Comparison of ENCODE assay signal across 15 mouse cellular contexts in the genomic region with DNA sequence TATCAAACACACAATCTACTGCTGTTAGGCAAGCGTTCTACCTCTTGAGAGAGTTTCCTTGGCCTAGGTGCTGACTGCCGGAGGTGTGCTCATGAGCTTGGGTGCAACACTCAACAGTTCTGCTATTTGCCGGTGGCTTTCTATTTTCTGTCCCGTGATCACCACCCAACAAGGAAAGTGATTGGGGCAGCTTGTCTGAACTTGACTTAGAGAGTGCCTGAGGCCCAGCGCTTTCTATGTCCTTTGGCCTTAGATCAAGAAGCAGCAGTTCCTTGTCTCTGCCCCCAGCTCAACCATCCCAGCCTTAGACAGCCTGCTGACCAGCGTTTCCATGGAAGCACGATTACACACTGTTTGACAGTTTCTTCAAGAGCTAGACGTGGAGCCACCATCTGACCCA.
"Had no signal": no experiment of that assay in that cellular context is flagged by ENCODE, and none has a peak within 500 bp of the region (broad histone marks: within the 10 kb centered on the region; RNA-seq: fewer than 3 reads in every experiment).

No protein-coding gene starts in this region.

- H3K4me2 ChIP-seq: liver, embryonic 13.5 days; midbrain, embryonic 12.5 days; midbrain, embryonic 15.5 days; neural tube, embryonic 13.5 days; stomach, embryonic 15.5 days had no signal

- H3K4me1 ChIP-seq: midbrain, embryonic 12.5 days; neural tube, embryonic 13.5 days; stomach, embryonic 15.5 days had no signal

- H3K4me3 ChIP-seq: liver, embryonic 13.5 days; midbrain, embryonic 12.5 days; midbrain, embryonic 15.5 days; myocyte; neural tube, embryonic 13.5 days; stomach, embryonic 15.5 days had no signal

- H3K9me3 ChIP-seq: liver, embryonic 13.5 days; midbrain, embryonic 12.5 days; midbrain, embryonic 15.5 days; neural tube, embryonic 13.5 days; stomach, embryonic 15.5 days had no signal

- DNase-seq: kidney, adult 18-20 months; kidney, adult 9 months; kidney, postnatal 14 days; kidney, postnatal 4 days; liver, embryonic 13.5 days; lung, adult 2 months; lung, postnatal 14 days; lung, postnatal 4 days; retina, postnatal 1 day; thymus, postnatal 25 days had no signal

- H3K27ac ChIP-seq: liver, embryonic 13.5 days; midbrain, embryonic 12.5 days; midbrain, embryonic 15.5 days; neural tube, embryonic 13.5 days; stomach, embryonic 15.5 days had no signal

- H3K36me3 ChIP-seq: liver, embryonic 13.5 days; midbrain, embryonic 12.5 days; midbrain, embryonic 15.5 days; neural tube, embryonic 13.5 days; stomach, embryonic 15.5 days had no signal

- H3K27me3 ChIP-seq: liver, embryonic 13.5 days; midbrain, embryonic 12.5 days; midbrain, embryonic 15.5 days; neural tube, embryonic 13.5 days; stomach, embryonic 15.5 days had no signal

- H3K9ac ChIP-seq: liver, embryonic 13.5 days; midbrain, embryonic 12.5 days; midbrain, embryonic 15.5 days; neural tube, embryonic 13.5 days; stomach, embryonic 15.5 days had no signal

- ATAC-seq: midbrain, embryonic 15.5 days had no signal
